Mouse (Mus musculus) stomach, postnatal 0 days (tissue): Measurements from ENCODE around the gene Dnase1l2.
A peak's percentile ranks its signal among the peaks of the same experiment; 100 is the strongest.

Experiments used
- CTCF ChIP-seq: IDR thresholded peaks from 2 replicates; pipeline ENCODE4 v1.5.1; 2016; ENCODE audit warnings: antibody characterized with exemption, low read depth, mild to moderate bottlenecking, moderate library complexity
- EP300 ChIP-seq: optimal IDR thresholded peaks from 2 replicates; pipeline ENCODE3; 2016; ENCODE audit warnings: antibody characterized with exemption

DNA sequence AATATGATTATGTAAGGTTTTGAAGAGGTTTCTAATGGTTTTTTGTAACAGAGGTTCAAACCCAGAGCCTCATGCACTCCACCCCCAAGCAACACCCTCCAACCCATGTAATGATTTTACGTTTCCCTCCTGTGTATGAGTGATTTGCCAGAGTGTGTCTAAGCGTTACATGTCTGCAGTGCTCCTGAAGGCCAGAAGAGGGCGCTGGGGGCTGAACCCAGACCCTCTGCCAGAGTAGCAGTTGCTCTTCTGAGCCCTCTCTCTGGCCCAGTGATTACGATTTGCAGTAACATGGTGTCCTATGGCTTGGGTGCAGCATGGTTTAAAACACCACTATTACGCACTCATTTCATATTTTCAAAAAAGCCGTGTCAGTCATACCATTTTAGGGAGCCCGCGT lies 51.8 kb downstream of the Dnase1l2 start:
- TF ChIP-seq EP300 (no peak), CTCF (peak; percentile 62)
